Mouse (Mus musculus) kidney, embryonic 16.5 days (tissue): ENCODE data around the gene Lrrc37a. TPM values are rescaled to one million over a fixed set of nuclear protein-coding genes. Genes with fewer than 3 reads are reported as not detected.
"Not testable (repeated sequence)": the region's sequence is repeated elsewhere in the genome, so short reads cannot be mapped to it uniquely, and the experiment has no call there.

Experiments
- ATAC-seq: fragments of 200-750 bp; cut with Nextera tagmentation; 2 replicates; pipeline ENCODE4 v1.8.0; 2017; ENCODE audit warnings: moderate TSS enrichment; ENCODE audit not compliant: low FRiP score, low TSS enrichment
- H3K27ac ChIP-seq: fragments of 300-500 bp; sonication (generic); 2 replicates; pipeline ENCODE4 v1.5.1; 2014; ENCODE audit warnings: low read length
- H3K27me3 ChIP-seq: fragments of 300-500 bp; sonication (generic); 2 replicates; pipeline ENCODE4 v1.6.1; 2014; ENCODE audit warnings: low read length, control low read depth, mixed read lengths; ENCODE audit not compliant: insufficient read depth
- H3K36me3 ChIP-seq: fragments of 300-500 bp; sonication (generic); 2 replicates; pipeline ENCODE4 v1.6.1; 2014; ENCODE audit warnings: low read length, control low read depth, mixed read lengths; ENCODE audit not compliant: insufficient read depth
- H3K4me1 ChIP-seq: fragments of 300-500 bp; sonication (generic); 2 replicates; pipeline ENCODE4 v1.6.1; 2014; ENCODE audit warnings: low read length, control low read depth, mixed read lengths; ENCODE audit not compliant: insufficient read depth
- H3K4me2 ChIP-seq: fragments of 300-500 bp; sonication (generic); replicated peaks from 2 replicates; pipeline ENCODE4 v1.6.1; 2014; ENCODE audit warnings: low read depth, low read length
- H3K4me3 ChIP-seq: fragments of 300-500 bp; sonication (generic); 2 replicates; pipeline ENCODE4 v1.5.1; 2014; ENCODE audit warnings: mild to moderate bottlenecking, low read length
- H3K9ac ChIP-seq: fragments of 300-500 bp; sonication (generic); replicated peaks from 2 replicates; pipeline ENCODE4 v1.6.1; 2014; ENCODE audit warnings: low read length
- H3K9me3 ChIP-seq: fragments of 300-500 bp; sonication (generic); 2 replicates; pipeline ENCODE4 v1.6.1; 2016; ENCODE audit warnings: low read length, control low read depth
- WGBS: fragments of 180-500 bp; shearing (Covaris S2); extraction: QIAGEN DNeasy Blood & Tissue Kit; methylation state at CpG from one replicate; pipeline ENCODE4 v1.1.7; 2014; 5-methylcytosine and 5-hydroxymethylcytosine counted together
- polyA plus RNA-seq: library from polyadenylated mRNA; unstranded; fragments of >200 nt; fragmentation: Nextera tagmentation; extraction: Ambion mirVana; gene quantifications from 2 replicates; pipeline ENCODE4 v1.2.1, GENCODE M21; 2015

Gene Lrrc37a
- polyA plus RNA-seq, 1 experiment from 2014 or later: not detected

DNA sequence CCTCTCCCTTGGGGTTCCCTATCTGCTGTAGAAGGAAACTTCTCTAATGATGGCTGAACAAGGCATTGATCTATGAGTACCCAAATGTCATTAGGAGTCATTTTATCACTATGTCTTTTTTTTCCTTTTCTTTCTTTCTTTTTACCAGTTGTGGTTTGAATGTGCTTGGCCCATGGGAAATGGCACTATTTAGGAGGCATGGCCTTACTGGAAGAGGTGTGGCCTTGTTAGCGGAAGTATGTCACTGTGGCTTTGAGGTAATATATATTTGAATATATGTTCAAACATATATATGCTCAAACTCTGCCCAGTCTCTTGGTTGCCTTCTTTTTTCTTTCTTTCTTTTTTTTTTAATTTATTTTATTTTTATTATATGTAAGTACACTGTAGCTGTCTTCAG is 90.9 kb downstream of the Lrrc37a start:
- no peak for ATAC-seq
- no peak overlapping the region for H3K27ac ChIP-seq
- 89% methylated on average over 1 of the region's 1 CpGs for WGBS
- no peaks in the 10 kb centered on the region for H3K36me3 ChIP-seq
- H3K9ac ChIP-seq: no peak overlapping the region
- H3K27me3 ChIP-seq: 0 out of 2 replicates have a peak, but pooled peaks cover 2% of the 10 kb centered on the region
- no peaks in the 10 kb centered on the region; the same call in 1 of the 2 replicates for H3K9me3 ChIP-seq
- H3K4me2 ChIP-seq: peak overlapping the region; percentile 95
- H3K4me1 ChIP-seq: peaks cover 19% of the 10 kb centered on the region
- no peak overlapping the region for H3K4me3 ChIP-seq

- peak; percentile 50 for ATAC-seq
- Histone ChIP-seq H3K9me3 (no peaks in the 10 kb centered on the region; the same call in 1 of the 2 replicates), H3K27me3 (0 out of 2 replicates have a peak, but pooled peaks cover 2% of the 10 kb centered on the region), H3K9ac (peak overlapping the region; percentile 62), H3K4me1 (peaks cover 19% of the 10 kb centered on the region), H3K4me3 (peak overlapping the region; percentile 88), H3K4me2 (peak overlapping the region; percentile 95), H3K36me3 (peaks cover 3% of the 10 kb centered on the region; the same call in 1 of the 2 replicates), H3K27ac (peak overlapping the region; percentile 70)
- under 1% methylated on average over 14 of the region's 14 CpGs for WGBS
Observed at GRCm38 (mm10) chr11:103412950-103413423, 91.4 kb downstream of the Lrrc37a start.

DNA sequence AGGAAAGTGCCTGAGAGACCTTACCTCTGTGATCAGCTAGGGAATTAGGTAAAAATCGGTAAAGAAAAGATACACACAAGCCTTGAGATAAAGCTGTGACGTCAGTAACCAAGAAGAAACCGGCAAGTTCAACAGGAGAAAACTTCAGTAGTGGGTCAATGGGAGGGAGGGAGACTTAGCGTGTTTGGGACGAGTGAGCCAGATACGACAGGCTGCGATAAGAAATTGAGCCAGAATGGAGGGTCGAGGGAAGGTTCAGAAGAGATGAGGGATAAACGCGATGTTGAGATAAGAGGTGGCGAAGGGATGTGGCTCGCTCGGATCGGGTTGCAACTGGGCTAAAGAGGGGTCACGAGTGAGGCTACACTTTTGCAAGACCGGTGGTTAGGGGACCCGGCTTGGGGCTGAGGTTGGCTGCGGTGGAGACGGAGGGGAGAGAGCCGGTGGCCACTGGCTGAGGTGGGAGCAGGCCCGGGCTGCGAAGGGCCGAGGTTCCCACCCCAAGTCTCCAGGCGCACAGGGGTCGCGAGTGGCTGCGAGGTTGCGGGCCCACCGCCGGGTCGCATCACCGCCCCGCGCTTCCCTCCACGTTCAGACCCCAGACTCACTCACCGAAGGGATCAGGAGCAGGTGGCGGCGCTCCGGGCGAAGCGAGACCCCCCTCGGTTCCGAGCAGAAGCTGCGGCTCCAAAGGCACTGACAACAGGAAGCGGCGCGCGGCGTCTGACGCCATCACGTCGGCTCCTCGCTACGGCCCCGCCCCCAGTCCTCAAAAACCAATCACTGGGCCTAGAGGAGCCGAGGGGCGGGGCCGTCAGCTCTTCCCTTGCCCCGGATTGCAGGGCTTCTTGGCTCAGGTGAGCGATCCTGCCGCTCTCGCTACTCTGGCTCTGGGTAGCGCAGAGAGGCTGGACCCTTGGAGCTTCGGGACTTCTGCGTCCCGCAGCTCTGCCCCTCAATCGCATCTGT is 92.1 kb downstream of the Lrrc37a start, which contains the start of gene Plekhm1:
Plekhm1 (minus strand) TSS at position 707 of the 969 bp plus-strand sequence.
- peak within 1 kb of the TSS; percentile 70 for H3K27ac ChIP-seq

DNA sequence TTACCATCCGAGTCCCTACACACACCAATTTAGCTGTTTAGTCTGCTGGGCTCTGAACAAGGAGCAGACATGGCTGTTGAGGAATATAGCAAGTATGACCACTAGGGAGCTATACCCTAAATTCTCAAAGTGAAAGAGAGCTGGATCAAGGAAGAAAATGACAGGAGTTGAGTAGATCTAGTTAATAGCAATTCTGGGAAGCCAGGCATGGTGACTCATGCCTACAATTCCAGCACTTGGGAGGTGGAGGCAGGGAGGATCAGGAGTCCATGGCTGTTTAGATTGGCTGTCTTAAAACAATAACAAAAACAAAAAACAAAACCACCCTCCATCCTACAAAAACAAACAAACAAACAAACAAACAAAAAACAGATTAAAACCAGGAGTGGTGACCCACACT is 93.1 kb downstream of the Lrrc37a start:
- Histone ChIP-seq H3K4me3 (peak overlapping the region; percentile 88; the same call in 1 of the 2 replicates), H3K4me1 (peaks cover 19% of the 10 kb centered on the region), H3K9me3 (no peaks in the 10 kb centered on the region), H3K9ac (no peak overlapping the region), H3K27me3 (0 out of 2 replicates have a peak, but pooled peaks cover 2% of the 10 kb centered on the region), H3K4me2 (peak overlapping the region; percentile 95), H3K36me3 (peaks cover 3% of the 10 kb centered on the region; the same call in 1 of the 2 replicates), H3K27ac (no peak overlapping the region)
- no peak for ATAC-seq
- WGBS: 76% methylated on average over 1 of the region's 1 CpGs

More for the DNA sequence above, 92.1 kb downstream of the Lrrc37a start, which contains the start of gene Plekhm1:
- peak within 1 kb of the TSS; percentile 88 for H3K4me3 ChIP-seq
- 0 out of 2 replicates have a peak, but pooled peaks cover 2% of the 10 kb centered on the region for H3K27me3 ChIP-seq
- peak within 1 kb of the TSS; percentile 78 for H3K9ac ChIP-seq
- under 1% methylated on average over 67 of the region's 67 CpGs for WGBS
- H3K9me3 ChIP-seq: no peaks in the 10 kb centered on the region
- peak; percentile 97 for ATAC-seq
- peaks cover 3% of the 10 kb centered on the region; the same call in 1 of the 2 replicates for H3K36me3 ChIP-seq
- H3K4me1 ChIP-seq: peaks cover 19% of the 10 kb centered on the region
- H3K4me2 ChIP-seq: peak within 1 kb of the TSS; percentile 95

- H3K9me3 ChIP-seq: no peaks in the 10 kb centered on the region
- peaks cover 19% of the 10 kb centered on the region for H3K4me1 ChIP-seq
- no peak for ATAC-seq
- 88% methylated on average over 13 of the region's 13 CpGs for WGBS
- H3K4me2 ChIP-seq: no peak overlapping the region
- no peaks in the 10 kb centered on the region for H3K27me3 ChIP-seq
- H3K9ac ChIP-seq: no peak overlapping the region
- peaks cover 3% of the 10 kb centered on the region; the same call in 1 of the 2 replicates for H3K36me3 ChIP-seq
- H3K4me3 ChIP-seq: no peak overlapping the region
- no peak overlapping the region for H3K27ac ChIP-seq
Observed at GRCm38 (mm10) chr11:103408880-103409279, 95.5 kb downstream of the Lrrc37a start.

GRCm38 (mm10) chr11:103407136-103407535 is 97.3 kb downstream of the Lrrc37a start:
- H3K27me3 ChIP-seq, H3K36me3 ChIP-seq, H3K9me3 ChIP-seq, ATAC-seq, H3K4me3 ChIP-seq, H3K9ac ChIP-seq, H3K27ac ChIP-seq, H3K4me2 ChIP-seq: not testable (repeated sequence)
- H3K4me1 ChIP-seq: peaks cover 12% of the 10 kb centered on the region
- WGBS: 62% methylated on average over 5 of the region's 5 CpGs

GRCm38 (mm10) chr11:103406551-103406950 is 97.8 kb downstream of the Lrrc37a start:
- Histone ChIP-seq H3K9ac (no peak overlapping the region), H3K9me3 (no peaks in the 10 kb centered on the region), H3K27me3 (no peaks in the 10 kb centered on the region), H3K4me2 (no peak overlapping the region), H3K4me1 (peaks cover 6% of the 10 kb centered on the region), H3K4me3 (no peak overlapping the region), H3K27ac (no peak overlapping the region), H3K36me3 (peaks cover 3% of the 10 kb centered on the region; the same call in 1 of the 2 replicates)
- 71% methylated on average over 7 of the region's 7 CpGs for WGBS
- ATAC-seq: peak; percentile 74

DNA sequence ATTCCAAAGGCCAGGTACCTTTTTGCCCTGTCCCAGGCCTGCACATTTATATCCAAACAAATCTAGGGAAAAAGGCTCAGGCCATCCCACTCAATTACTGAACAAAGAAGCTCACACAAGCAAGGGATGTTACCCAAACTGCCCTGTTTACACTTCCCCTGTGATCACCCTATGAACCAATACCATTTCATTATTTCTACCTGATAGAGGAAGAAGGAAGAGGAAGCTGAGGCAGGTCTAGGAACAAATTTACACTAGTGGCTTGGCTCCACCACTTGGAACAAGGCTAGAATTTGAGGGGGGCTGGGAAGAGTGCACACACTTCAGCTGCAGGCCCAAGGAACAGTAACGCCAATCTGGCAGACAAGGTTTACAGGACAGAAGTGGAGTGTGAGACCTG is 98.6 kb downstream of the Lrrc37a start:
- no peaks in the 10 kb centered on the region for H3K27me3 ChIP-seq
- H3K9me3 ChIP-seq: no peaks in the 10 kb centered on the region
- no peak overlapping the region for H3K4me2 ChIP-seq
- H3K4me1 ChIP-seq: no peaks in the 10 kb centered on the region
- no peak overlapping the region for H3K4me3 ChIP-seq
- WGBS: 94% methylated on average over 1 of the region's 1 CpGs
- no peak overlapping the region for H3K27ac ChIP-seq
- no peak overlapping the region for H3K9ac ChIP-seq
- peaks cover 3% of the 10 kb centered on the region; the same call in 1 of the 2 replicates for H3K36me3 ChIP-seq
- no peak for ATAC-seq

GRCm38 (mm10) chr11:103404618-103405017 is 99.8 kb downstream of the Lrrc37a start:
- no peak overlapping the region for H3K27ac ChIP-seq
- H3K27me3 ChIP-seq: no peaks in the 10 kb centered on the region
- H3K4me3 ChIP-seq: no peak overlapping the region
- no peaks in the 10 kb centered on the region for H3K9me3 ChIP-seq
- H3K4me2 ChIP-seq: no peak overlapping the region
- peaks cover 3% of the 10 kb centered on the region; the same call in 1 of the 2 replicates for H3K36me3 ChIP-seq
- no peak overlapping the region for H3K9ac ChIP-seq
- no peaks in the 10 kb centered on the region for H3K4me1 ChIP-seq
- ATAC-seq: no peak
